Mouse (Mus musculus): Measurements from ENCODE around the gene Ankrd2.
A peak's percentile ranks its signal among the peaks of the same experiment; 100 is the strongest.
"Not testable (repeated sequence)": the region's sequence is repeated elsewhere in the genome, so short reads cannot be mapped to it uniquely, and the experiment has no call there.

Gene Ankrd2

DNA sequence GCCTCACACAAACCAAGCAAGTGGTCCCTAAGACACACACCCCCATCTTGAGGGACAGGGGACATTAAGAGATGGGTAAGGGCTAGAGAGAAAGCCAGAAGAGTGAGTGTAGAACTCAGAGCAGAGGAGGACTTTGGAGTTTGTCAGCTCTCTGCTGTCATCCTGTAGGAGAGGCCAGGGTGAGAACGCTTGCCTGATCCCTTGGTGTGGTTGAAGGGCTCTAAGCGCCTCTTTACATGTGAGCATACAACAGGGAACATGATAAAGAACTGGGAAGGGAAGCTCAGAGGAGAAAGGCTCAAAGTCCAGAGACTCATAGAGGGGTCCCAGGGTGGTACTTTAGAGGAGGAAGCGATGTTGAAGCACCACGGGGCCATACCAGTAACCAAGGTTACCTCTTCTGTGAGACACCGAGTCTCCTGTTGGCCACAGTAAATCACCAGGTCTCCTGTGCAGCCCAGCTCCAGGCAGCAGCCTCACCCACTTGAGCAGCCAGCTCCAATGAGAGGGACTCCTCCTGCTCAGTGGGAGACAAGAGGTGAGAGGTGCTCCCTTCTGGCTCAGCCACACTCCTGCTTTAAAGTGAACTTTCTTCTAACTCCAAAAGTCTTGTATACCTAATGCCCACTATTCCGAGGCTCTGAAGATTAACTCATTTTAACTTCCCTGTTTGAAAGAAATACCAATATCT is 21.1 kb downstream of the Ankrd2 start:
- DNase-seq (ENCODE audit: low spot score) = no peak

DNA sequence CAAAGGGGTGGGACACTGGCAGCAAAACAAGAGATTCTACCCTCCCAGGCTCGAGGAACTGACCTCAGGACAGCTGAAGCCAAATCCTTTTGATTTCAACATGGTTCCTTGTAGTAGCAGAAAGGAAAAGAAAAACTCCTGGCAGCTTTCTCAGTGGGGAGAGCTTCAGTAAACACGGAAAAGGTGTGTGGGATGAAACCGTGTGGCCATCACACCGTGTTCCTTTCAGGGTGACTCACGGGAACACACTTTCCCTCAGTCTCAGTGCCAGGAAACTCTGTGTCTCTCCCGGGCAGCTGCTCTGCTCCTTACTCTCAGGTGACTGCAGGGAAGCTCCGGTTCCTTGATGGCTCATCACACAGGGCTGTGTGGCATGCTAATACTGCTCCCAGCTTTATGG is 22.6 kb downstream of the Ankrd2 start:
- DNase-seq (ENCODE audit: low spot score) = no peak

DNA sequence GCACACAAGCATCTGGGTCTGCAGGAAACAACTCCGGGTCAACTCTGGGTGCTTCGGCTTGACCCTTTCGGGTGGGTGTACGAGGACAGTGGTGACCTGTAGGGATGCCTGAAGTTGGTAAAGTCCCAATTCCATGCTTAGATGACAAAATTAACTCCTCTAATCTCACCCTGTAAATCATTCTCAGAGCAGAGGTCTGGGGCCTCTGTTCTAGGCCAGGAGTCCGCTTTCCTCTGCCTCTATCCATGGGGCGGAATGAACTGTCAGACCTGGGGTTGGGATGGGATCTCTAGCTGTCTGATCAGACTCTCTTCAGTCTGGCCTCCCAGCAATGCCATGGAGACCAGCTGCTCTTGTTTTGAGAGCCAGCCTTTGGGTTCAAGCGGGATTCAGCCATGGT is 25.6 kb downstream of the Ankrd2 start:
- no peak for DNase-seq (ENCODE audit: low spot score)

DNA sequence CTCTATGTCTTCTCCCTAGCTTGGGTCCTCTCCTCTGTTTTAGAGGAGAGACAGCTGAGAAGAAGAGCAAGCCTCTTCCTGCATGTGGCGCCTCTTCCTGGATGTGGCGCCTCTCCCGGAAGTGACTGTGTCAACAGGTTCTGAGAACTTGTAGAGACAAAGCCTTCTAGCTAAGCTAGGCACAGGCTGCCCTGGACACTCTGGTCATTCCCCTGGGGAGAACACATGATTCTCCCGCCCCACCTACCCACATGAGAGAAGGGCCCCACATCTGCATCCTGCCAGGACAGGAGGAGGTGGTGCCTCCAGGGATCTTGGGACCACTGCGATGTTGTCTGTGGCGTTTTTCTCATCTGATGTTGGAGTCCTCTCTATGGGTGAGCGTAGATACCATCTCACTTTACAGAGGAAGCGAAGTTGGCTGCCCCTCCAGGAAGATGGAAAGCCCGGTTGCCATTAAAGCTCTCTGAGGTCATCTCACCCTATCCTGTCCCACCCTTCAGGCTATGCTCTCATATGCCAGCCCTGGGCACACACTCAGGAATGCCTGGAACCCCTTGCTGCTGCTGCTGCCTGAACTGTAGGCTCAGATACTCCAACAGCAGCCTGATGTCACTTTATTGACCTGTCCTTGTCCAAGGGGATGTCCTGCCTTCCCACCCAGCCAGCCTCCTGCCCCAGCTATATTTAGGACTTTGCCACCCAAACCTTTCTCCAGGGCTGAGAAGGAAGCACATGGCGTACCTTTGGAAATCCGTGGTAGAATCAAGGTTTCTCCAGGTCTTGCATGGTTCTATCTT is 32.8 kb downstream of the Ankrd2 start:
- DNase-seq (ENCODE audit: low spot score) = no peak

DNA sequence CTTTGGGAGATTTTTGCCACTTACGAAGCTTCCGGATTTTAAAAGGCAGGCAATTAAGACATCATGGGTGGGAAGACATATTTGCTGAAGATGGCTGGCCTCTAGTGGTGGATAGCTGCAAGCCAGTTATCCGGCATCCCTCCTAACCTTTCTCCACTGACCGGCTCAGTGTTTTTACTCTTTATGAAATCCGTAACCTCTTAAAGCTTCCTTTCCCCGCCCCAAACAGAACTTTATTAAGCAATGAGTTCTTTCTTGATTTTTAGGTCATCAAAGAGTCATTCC is 33.4 kb downstream of the Ankrd2 start:
- no peak for DNase-seq (ENCODE audit: low spot score)

DNA sequence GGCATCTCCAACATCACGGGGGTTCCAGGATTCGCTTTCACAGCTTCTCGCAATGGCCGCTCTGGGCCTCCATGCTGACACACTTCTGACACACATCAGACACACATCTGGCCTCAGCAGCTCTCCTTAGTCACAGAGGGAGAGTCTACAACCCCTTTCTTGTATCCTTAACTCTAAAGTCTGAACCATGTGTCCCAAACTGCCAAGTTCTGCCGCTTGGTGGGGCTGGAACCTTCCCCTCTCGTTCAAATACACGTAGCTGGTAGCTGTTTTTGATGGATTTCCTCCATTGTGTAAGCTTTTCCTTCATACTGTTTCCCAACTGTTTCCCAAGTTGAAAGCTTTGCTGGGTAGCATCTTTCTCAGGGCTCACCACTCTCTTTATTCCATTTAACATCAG is 35.4 kb downstream of the Ankrd2 start:
- no peak for DNase-seq (ENCODE audit: low spot score)

DNA sequence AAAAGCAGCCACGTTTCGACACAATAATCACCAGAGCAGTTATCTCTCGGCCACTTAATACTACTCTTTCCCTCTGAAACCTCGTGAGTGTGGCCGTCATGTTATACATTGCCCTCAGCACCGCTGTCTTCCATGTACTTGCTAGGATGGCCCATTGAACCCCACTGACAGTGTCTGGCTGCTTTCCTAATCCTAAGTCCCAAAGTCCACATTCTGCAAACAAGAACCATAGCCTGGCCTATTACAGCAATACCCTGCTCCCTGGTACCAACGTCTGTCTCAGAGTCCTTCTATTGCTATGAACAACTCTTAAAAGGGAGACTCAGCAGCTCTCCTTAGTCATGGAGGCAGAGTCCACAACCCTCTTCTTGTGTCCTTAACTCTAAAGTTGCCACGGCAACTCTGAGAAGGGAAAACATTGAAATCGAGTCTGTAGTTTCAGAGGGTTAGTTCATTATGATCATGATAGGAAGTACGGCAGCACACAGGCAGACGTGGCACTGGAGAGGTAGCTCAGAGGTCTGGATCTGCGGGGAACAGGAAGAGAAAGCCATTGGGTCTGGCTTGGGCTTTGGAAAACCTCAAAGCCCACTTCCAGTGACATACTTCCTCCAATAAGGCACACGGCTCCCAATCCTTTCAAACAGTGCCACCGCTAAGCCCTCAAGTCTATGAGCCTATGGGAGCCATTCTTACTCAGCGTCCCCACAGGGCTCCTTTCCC is 36.2 kb downstream of the Ankrd2 start:
- DNase-seq (ENCODE audit: low spot score) = no peak

DNA sequence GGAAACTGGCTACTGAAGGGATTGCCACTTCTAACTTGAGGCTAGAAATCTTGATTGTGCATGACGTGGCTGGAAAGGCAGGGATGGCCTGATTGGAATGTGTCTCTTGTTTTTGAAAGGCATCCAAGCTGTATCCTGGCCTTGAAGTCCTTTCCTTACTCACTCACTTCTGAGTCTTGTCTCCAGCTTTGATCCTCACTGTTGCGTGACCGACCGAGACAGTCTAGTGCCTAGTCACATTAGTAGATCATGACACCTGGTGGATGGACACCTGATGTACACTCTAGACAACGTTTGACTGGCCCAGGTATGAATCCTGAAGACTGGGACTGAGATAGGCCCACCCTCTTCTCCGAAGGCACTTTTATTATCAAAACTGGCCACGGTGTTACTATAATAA is 37.0 kb downstream of the Ankrd2 start:
- no peak for DNase-seq (ENCODE audit: low spot score)

DNA sequence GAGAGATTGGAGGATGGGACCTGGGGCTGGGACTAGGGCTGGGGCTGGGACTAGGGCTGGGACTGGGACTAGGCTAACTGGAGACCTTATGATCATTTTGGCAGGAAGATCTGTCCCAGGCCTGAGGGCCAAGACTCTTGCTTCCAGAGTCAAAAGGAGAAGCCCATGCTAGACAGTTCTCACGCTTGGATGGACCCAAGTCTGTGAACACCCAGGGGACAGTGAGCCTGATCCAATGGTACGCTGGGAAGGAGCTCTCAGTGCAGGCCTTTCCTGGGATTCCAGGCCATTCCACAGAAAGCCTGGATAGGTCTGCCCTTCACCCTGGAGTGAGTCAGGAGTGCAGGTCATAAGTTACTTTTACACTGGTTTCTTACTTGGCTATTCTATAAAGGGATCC is 39.3 kb downstream of the Ankrd2 start:
- DNase-seq (ENCODE audit: low spot score) = no peak

DNA sequence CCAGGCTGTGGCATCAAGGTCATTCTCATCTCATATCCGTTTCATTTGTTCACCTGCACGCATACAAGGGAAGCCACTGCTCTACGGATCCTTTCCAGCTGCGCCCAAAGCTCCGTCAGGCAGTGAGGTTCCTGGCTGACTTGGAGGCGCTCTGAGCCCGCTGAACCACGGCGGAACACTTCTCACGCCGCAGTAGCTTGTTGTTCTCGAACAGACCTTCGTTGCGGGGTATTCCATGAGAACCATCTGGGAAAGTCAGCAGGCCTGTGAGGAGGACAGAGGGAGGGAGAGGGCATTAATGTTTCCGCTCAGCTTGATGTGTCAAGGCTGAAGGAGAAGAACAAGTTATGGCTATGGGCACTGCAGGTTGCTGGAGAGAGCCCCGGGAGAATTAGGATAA is 40.2 kb downstream of the Ankrd2 start:
- DNase-seq (ENCODE audit: low spot score) = no peak

DNA sequence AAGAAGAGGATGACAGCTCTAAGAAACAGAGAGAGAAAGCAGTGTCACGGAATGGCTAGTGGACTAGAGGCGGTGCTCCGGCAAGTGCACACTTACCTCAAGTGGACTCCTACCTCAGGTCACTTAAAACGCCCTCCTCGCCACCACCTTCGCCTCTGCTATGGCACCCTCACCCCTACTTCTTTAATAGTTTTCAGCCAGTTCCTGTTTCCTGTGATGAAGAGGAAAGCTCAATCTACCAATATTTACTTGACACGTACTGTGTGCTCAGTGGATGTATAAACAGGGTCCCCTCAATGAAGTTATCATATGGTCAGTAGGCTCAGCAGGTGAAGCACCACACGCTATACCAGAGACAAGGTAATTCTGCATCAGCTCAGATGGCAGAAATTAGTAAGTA is 42.8 kb downstream of the Ankrd2 start:
- no peak for DNase-seq (ENCODE audit: low spot score)

DNA sequence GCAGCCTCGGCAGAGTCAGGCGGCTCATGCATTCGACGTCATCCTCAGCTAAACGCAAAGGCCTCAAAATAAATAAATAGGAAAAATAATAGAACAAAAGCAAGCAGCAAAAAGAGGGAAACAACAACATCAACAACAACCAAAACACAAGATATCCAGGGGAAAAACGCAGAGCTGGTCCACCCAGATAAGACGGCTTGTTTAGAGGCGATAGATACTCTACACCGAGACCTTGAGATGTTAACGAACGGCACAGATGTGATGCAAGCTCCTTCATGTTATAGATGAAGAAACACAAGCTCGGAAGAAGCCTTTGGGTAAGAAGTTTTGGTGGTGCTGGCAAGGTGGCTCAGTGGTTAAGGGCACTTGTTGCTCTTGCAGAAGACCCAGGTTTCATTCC is 43.2 kb downstream of the Ankrd2 start:
- no peak for DNase-seq (ENCODE audit: low spot score)

DNA sequence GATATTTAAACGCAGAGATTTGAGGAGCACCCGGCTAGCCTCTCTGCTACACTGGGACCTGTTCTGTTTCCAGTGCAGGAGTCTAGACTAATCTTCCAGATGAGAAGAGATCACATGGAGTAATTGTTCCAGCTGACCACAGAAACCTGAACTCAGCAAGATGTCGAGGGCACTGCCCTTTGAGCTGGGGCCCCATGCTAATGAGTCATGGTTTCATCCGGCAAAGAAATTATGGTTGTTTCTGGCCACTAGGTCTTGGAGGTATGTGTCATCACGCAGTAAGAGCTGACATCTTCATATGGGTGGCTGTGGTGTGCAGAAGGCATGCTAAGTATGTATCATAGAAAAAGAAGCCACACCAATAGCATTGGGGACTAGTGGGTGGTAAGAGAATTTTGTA is 44.1 kb downstream of the Ankrd2 start:
- no peak for DNase-seq (ENCODE audit: low spot score)

DNA sequence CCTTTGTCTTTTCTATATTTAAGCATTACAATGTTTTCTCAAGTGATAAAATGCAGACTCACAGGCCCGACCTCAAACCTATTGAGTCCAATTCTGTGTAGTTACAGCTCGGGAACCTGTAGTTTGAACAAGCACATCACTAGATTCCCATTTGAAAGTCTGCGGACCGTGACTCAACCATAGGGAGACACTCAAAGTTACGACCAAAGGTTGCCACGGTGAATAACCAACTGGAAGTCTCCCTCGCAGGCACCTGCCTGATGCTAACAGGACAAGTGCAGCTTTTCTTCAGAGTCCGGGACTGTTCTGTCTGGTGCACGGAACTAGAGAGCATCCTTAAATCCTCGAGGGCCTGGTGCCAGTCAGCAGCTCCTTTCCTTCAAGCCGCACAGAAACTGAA is 44.7 kb downstream of the Ankrd2 start:
- no peak for DNase-seq (ENCODE audit: low spot score)

DNA sequence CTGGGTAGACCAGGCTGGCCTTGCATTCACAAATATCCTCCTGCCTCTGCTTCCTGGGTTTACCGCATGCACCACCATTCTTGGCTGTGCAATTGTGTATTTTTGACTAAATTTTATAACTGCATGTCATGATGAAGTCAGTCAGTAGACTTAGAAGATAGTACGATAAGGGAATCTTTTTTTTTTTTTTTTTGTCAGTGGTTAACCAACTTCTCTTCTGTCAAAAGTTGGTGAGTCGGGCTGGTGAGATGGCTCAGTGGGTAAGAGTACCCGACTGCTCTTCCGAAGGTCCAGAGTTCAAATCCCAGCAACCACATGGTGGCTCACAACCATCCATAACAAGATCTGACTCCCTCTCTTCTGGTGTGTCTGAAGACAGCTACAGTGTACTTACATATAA is 45.8 kb downstream of the Ankrd2 start:
- DNase-seq (ENCODE audit: low spot score) = not testable (repeated sequence)

DNA sequence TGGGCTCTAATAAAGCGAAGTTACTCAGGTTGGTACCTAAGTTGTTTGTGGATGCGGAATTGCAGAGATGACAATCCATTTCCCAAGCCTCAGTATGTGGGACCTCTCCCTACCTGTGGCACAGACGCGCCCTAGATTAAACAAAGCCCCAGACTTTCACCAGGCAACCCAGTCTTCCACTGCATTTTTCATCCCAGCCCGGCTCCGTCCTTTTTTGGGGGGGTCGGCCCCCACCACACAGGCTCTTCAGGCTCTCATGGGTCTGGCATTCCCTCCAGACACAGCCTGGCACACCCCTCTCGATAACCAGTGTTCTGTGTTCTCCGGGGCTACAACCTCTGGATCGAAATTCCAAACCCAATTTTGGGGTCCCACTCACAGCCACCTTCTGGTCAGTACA is 49.9 kb downstream of the Ankrd2 start:
- no peak for DNase-seq (ENCODE audit: low spot score)

DNA sequence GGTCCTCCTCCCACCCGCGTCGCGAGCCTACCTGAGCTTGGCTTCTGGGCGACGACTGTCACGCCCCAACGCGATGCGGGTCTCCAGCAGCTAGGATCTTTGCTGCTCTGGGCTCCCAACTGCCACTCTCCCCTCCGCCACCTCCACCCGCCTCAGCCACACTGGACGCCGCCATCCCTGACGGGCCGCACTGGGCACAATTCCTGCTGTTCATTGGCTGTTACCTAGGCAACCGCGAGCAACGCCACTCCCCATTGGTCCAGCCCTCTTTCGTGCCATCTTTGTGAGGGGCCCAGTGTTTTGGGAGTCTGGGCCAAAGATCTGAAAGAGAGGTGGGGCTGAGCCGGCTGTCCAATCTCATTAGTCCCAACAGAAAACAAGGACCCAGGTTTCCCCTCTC is 50.4 kb downstream of the Ankrd2 start, which contains the start of gene Morn4:
Gene Morn4, minus strand, starts transcription at position 192 of the 400 bp plus-strand sequence.
- DNase-seq (ENCODE audit: low spot score) = peak; percentile 92

DNA sequence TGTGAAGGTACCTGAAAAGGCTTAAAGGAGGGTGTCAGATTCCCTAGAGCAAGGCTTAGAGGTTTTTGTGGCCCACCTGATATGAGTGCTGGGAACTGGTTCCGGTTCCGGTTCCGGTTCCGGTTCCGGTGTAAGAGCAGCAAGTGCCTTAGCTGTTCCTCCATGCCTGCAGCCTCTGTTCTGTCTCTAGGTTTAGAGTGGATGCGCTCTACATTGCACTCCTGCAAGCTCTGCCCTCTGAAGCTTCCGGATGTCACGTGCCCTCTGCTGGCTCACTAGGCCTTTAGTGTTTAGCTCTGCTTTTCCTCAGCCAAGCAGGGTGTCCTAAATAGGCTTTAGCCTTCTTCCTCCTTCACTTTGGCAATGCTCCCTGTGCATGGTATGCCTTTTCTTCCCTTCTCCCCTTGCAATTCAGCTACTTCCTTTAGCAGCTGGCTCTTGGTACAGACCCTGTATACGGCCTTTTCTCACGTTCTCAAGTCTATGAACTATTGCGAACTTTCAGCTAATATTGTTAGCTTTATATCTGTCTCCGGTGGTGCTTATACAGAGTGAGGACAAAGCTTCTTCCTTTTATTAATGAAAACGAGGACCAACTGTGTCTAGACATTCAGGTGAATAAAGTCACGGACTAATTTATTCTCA is 53.4 kb downstream of the Ankrd2 start:
- peak; percentile 63 for DNase-seq (ENCODE audit: low spot score)

DNA sequence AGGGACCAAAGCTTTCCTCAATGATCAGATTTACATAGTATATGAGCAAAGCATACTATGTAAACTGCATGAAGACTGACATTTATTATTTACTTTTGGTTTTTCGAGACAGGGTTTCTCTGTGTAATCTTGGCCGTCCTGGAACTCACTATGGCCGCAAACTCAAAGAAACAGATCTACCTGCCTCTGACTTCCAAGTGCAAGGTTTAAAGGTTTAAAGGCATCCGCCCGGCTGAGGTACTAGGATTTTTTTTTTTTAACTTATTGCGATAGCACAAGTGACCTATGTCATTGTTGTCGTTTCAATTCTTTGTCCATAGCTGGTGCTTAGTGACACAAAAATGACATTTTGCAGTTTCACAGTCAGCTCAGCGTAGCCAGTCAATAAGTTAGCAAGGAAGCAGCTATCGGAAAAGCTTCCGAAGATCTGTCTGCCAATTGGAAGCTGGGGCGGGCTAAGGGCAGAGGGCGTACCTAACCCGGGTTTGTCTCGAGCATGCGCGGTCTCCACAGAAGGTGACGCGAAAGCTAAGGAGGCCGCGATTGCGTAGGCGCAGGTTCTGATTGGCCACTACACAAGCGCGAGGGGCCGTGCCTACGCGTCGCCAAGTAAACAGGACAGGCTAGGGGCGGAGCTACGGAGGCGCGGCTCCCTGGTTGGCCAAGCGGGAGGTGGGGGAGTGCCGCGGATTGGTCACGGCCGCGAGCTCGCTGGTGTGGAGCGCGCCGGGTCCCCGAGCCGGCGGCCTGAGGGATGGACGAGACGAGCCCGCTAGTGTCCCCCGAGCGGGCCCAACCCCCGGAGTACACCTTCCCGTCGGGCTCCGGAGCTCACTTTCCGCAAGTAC is 54.2 kb downstream of the Ankrd2 start, which contains the start of gene Pi4k2a:
Gene Pi4k2a, plus strand, starts transcription at position 723 of the 848 bp plus-strand sequence.
- DNase-seq (ENCODE audit: low spot score) = peak; percentile 98

DNA sequence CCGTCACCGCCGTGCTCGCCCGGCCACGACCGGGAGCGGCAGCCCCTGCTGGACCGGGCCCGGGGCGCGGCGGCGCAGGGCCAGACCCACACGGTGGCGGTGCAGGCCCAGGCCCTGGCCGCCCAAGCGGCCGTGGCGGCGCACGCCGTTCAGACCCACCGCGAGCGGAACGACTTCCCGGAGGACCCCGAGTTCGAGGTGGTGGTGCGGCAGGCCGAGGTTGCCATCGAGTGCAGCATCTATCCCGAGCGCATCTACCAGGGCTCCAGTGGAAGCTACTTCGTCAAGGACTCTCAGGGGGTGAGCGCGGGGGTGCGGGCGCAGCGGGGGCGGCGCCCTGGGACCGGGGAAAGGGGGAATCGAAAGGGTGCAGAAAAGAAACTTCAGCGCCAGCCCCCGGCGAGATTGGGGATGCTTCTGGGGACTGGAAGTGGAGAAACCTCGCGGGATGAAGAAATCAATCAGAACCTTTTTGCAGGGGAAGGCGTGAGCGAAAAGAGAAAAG is 54.9 kb downstream of the Ankrd2 start:
- DNase-seq (ENCODE audit: low spot score) = peak; percentile 64
